Mouse (Mus musculus) heart, embryonic 16.5 days (tissue): ENCODE results near the gene Nubpl. TPM values are rescaled to one million over a fixed set of nuclear protein-coding genes. Genes with fewer than 3 reads are reported as not detected.

Experiments
- ATAC-seq: fragments of 200-750 bp; cut with Nextera tagmentation; replicated peaks from 2 replicates; pipeline ENCODE4 v1.8.0; 2017; ENCODE audit warnings: moderate number of reproducible peaks; ENCODE audit not compliant: insufficient read depth, low FRiP score; ENCODE audit errors: extremely low read depth
- H3K27ac ChIP-seq: fragments of 300-500 bp; sonication (generic); 2 replicates; pipeline ENCODE4 v1.5.1; 2014; ENCODE audit warnings: mild to moderate bottlenecking, low read length, control low read depth, moderate library complexity
- H3K27me3 ChIP-seq: fragments of 300-500 bp; sonication (generic); 2 replicates; pipeline ENCODE4 v1.6.1; 2014; ENCODE audit warnings: low read length, mixed read lengths; ENCODE audit not compliant: control insufficient read depth, insufficient read depth
- H3K36me3 ChIP-seq: fragments of 300-500 bp; sonication (generic); 2 replicates; pipeline ENCODE4 v1.6.1; 2014; ENCODE audit not compliant: control insufficient read depth, insufficient read depth
- H3K4me1 ChIP-seq: fragments of 300-500 bp; sonication (generic); 2 replicates; pipeline ENCODE4 v1.6.1; 2014; ENCODE audit warnings: low read length, mixed read lengths; ENCODE audit not compliant: control insufficient read depth, insufficient read depth
- H3K4me2 ChIP-seq: fragments of 300-500 bp; sonication (generic); 2 replicates; pipeline ENCODE4 v1.6.1; 2014; ENCODE audit warnings: low read depth, mild to moderate bottlenecking, control low read depth, low read length
- H3K4me3 ChIP-seq: fragments of 300-500 bp; sonication (generic); 2 replicates; pipeline ENCODE4 v1.5.1; 2014; ENCODE audit warnings: mild to moderate bottlenecking, control low read depth, low read length
- H3K9ac ChIP-seq: fragments of 300-500 bp; sonication (generic); 2 replicates; pipeline ENCODE4 v1.6.1; 2014; ENCODE audit warnings: low read length, control low read depth
- H3K9me3 ChIP-seq: fragments of 300-500 bp; sonication (generic); replicated peaks from 2 replicates; pipeline ENCODE4 v1.6.1; 2016; ENCODE audit warnings: low read length; ENCODE audit not compliant: control insufficient read depth
- WGBS: fragments of 180-500 bp; shearing (Covaris S2); extraction: QIAGEN DNeasy Blood & Tissue Kit; methylation state at CpG from one replicate; pipeline ENCODE4 v1.1.7; 2014; 5-methylcytosine and 5-hydroxymethylcytosine counted together
- polyA plus RNA-seq: library from polyadenylated mRNA; unstranded; fragments of >200 nt; fragmentation: Nextera tagmentation; extraction: Ambion mirVana; gene quantifications from 2 replicates; pipeline ENCODE4 v1.2.1, GENCODE M21; 2015

The Nubpl gene
- polyA plus RNA-seq, 1 experiment from 2014 or later = 10.6 TPM

DNA sequence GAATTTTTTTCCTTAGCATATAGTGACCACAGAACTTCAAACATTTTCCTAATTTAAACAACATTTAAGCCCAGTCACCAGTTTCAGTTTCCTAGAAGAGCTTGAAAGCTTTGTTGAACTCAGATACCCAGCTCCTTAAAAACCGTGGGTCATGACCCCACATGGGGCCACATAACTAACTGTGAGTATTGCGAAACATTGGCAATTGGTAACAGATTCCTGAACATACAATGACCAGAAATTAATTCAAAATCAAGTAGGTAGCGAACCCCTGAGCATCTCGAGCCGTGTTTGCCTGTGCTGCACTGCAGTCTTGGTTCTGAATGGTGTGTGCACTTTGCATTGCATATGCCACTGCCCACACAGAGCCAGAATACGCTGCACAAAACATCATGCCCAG, 221.6 kb downstream of the Nubpl start:
- 89% methylated on average over 6 of the region's 6 CpGs for WGBS
- H3K27ac ChIP-seq = no peak overlapping the region
- H3K4me3 ChIP-seq = no peak overlapping the region
- no peaks in the 10 kb centered on the region for H3K36me3 ChIP-seq
- no peaks in the 10 kb centered on the region for H3K4me1 ChIP-seq
- no peak overlapping the region for H3K9ac ChIP-seq
- no peaks in the 10 kb centered on the region for H3K27me3 ChIP-seq
- no peak for ATAC-seq
- no peak overlapping the region for H3K4me2 ChIP-seq
- no peaks in the 10 kb centered on the region for H3K9me3 ChIP-seq

DNA sequence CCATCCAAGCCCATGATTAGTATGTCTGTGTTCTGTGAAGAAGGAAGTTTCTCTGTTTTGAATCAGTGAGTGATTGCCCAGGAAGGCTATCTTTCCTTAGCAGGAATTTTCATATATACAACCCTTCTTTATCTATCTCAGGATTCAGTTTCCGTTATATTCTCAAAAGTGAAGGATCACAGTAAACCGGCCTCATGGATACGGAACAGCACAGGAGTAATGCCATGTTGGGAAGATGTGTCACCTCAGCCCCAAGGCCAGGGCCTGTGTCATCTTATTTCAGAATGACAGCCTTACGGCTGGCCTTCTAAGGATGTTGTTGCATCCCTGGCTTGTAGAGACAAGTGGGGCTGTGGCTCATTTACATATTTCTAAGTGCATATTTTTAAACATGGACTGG, 231.0 kb downstream of the Nubpl start:
- Histone ChIP-seq H3K27me3 (no peaks in the 10 kb centered on the region), H3K4me3 (no peak overlapping the region), H3K9me3 (no peaks in the 10 kb centered on the region), H3K36me3 (no peaks in the 10 kb centered on the region), H3K4me2 (no peak overlapping the region), H3K4me1 (no peaks in the 10 kb centered on the region), H3K27ac (no peak overlapping the region), H3K9ac (no peak overlapping the region)
- no peak for ATAC-seq
- 80% methylated on average over 4 of the region's 4 CpGs for WGBS

DNA sequence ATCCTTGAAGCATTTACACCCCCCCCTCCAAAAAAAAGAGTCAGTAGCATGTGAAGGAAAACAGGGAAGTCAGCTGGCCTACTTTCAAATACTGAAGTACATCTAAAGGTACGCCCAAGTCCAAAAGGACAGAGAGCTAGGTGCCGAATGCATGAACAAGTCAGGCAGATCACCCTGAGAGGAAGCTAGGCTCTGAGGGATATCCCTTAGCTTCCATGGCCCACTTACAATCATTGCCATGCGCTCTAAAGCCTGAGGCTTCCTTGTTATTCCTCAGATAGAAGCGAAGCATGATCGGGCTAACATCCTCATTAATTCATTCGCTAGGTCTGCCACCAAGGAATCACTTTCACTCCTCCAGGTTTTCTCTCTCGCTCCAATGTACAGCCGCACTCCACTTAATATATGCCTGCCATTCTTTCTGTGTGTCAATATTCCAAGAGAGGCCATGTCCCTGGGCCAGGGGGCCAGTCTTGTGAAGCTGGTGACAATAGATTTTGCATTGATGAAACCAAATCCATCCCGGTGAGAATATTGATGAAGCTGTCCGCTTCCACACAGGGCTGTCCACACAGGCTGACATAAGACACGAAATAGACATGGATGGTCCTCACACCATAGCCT, 237.7 kb downstream of the Nubpl start:
- Histone ChIP-seq H3K27ac (no peak overlapping the region), H3K4me2 (no peak overlapping the region), H3K9ac (no peak overlapping the region), H3K36me3 (no peaks in the 10 kb centered on the region), H3K27me3 (no peaks in the 10 kb centered on the region), H3K4me1 (peaks cover 8% of the 10 kb centered on the region; the same call in 1 of the 2 replicates), H3K4me3 (no peak overlapping the region), H3K9me3 (no peaks in the 10 kb centered on the region)
- 90% methylated on average over 11 of the region's 11 CpGs for WGBS
- no peak for ATAC-seq

DNA sequence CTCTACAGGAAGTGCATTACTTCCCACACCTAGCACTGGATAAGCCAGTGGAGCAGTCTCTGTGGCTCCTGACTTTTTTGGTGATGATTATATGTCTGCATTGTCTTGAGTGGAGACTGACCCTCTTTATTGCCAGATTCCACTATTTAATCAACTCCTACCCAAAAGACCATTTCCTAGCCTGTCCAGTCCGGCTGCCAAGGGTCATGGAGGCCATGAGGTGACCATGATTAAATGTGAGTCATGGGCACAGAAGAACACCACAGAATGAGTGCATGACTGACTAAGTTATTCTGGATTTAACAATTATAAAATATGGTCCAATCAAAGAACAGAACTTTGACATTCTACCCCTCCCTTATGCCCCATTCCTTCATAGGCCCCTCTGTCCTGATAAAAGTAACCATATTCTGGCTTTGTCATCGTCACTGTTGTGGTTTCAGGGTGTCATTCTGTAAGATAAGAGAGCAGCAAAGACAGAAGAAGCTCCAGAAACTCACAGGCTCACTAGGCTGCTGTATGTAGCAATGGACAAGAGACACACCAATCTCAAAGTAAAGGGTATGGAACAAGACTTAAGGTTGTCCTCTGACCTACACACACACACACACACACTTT, 240.7 kb downstream of the Nubpl start:
- no peak for ATAC-seq

DNA sequence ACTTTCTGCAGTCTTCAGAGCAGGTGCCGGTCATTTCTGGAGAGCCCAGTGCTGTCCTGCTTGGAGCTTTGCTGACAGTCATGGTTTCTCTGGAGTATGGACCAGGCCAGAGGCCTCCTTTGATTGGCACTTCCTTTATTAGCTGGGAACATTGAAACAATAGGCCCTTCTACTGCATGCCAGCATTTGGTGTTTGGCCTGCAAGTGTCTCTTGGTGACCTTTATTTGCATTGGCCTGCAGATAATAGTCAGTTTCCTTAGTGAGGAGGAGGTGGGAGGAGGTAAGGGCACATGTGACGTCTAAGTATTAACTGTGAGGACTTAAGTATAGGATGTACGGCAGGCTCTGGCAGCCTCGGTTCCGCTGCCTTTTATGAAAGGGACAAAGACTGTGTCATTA, 249.1 kb downstream of the Nubpl start:
- 59% methylated on average over 5 of the region's 5 CpGs for WGBS
- no peaks in the 10 kb centered on the region for H3K27me3 ChIP-seq
- H3K4me1 ChIP-seq = peaks cover 4% of the 10 kb centered on the region; the same call in 1 of the 2 replicates
- H3K4me2 ChIP-seq = no peak overlapping the region
- H3K27ac ChIP-seq = no peak overlapping the region
- no peak overlapping the region for H3K4me3 ChIP-seq
- H3K9ac ChIP-seq = no peak overlapping the region
- ATAC-seq = no peak
- no peaks in the 10 kb centered on the region for H3K9me3 ChIP-seq
- no peaks in the 10 kb centered on the region for H3K36me3 ChIP-seq

More for the DNA sequence above, 240.7 kb downstream of the Nubpl start:
- Histone ChIP-seq H3K36me3 (no peaks in the 10 kb centered on the region), H3K9me3 (no peaks in the 10 kb centered on the region), H3K4me1 (peaks cover 8% of the 10 kb centered on the region; the same call in 1 of the 2 replicates), H3K4me2 (no peak overlapping the region), H3K4me3 (no peak overlapping the region), H3K27me3 (no peaks in the 10 kb centered on the region), H3K27ac (no peak overlapping the region), H3K9ac (no peak overlapping the region)
- WGBS = 69% methylated on average over 2 of the region's 2 CpGs

DNA sequence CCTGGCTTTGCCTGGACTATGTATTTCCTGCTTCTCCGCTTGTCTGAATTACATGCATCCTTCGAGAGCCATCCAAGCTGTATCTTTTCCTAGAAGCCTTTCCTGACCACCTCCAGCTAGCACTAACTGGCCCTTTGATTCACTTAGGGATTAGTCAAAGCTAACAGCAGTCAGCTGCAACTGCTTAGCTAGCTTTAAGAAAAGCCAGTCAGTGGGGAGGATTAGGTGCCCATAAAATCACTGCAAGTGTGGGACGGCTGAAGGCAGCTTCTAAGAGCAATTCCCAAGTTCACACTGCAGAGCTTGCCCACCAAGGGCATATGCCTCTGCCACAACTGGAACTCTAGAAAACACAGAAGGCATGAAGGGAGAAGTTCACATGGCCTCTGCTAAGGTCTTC, 252.7 kb downstream of the Nubpl start:
- peaks cover 4% of the 10 kb centered on the region; the same call in 1 of the 2 replicates for H3K4me1 ChIP-seq
- 82% methylated on average over 3 of the region's 3 CpGs for WGBS
- no peak for ATAC-seq
- H3K9ac ChIP-seq = no peak overlapping the region
- H3K36me3 ChIP-seq = no peaks in the 10 kb centered on the region
- no peak overlapping the region for H3K4me3 ChIP-seq
- no peaks in the 10 kb centered on the region for H3K9me3 ChIP-seq
- no peak overlapping the region for H3K27ac ChIP-seq
- H3K4me2 ChIP-seq = no peak overlapping the region
- H3K27me3 ChIP-seq = no peaks in the 10 kb centered on the region

DNA sequence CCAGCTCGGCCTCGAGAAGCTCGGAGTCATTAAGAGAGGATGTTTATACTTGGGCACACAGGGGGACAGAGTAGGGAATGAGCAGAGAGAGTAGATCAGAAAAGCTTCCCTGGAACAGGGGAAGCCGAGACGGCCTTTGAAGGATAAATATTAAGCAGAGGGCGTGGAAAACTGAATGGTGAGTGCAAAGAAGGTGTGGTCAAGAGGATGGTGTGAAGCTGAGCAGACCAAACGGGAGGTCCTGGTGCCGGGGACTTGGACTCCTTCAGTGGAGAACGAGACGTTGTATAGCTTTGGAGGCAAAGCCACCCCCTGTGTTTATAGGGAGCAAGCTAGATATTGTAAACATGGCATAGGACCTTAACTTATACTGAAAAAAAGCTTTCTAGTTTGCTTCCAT, 261.9 kb downstream of the Nubpl start:
- H3K27me3 ChIP-seq = no peaks in the 10 kb centered on the region
- H3K9me3 ChIP-seq = no peaks in the 10 kb centered on the region
- H3K4me3 ChIP-seq = no peak overlapping the region
- H3K4me1 ChIP-seq = no peaks in the 10 kb centered on the region
- H3K9ac ChIP-seq = no peak overlapping the region
- no peak for ATAC-seq
- WGBS = 77% methylated on average over 10 of the region's 10 CpGs
- no peaks in the 10 kb centered on the region for H3K36me3 ChIP-seq
- no peak overlapping the region for H3K4me2 ChIP-seq
- H3K27ac ChIP-seq = no peak overlapping the region

DNA sequence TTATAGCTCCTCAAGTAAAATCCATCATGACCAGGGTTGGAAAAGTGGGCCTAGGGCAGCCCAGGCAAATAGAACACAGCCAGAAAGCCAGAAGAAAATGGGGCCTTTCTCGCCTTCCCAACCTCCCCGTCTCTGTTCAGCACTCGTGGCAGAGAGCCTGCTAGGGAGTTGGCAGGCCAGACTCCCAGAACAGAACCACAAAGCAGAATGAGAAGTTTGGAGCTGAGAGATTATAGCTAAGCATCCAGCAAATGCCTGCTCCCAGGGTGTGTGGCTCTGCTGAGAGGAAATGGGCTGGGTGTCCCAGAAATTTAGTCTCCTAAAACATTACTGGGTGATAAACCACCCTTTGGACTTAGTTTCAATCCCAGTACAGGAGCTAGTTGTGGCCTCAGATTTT, 262.6 kb downstream of the Nubpl start:
- Histone ChIP-seq H3K9ac (no peak overlapping the region), H3K9me3 (no peaks in the 10 kb centered on the region), H3K36me3 (no peaks in the 10 kb centered on the region), H3K4me3 (no peak overlapping the region), H3K27ac (no peak overlapping the region), H3K27me3 (no peaks in the 10 kb centered on the region), H3K4me1 (no peaks in the 10 kb centered on the region), H3K4me2 (no peak overlapping the region)
- 59% methylated on average over 3 of the region's 3 CpGs for WGBS
- no peak for ATAC-seq

DNA sequence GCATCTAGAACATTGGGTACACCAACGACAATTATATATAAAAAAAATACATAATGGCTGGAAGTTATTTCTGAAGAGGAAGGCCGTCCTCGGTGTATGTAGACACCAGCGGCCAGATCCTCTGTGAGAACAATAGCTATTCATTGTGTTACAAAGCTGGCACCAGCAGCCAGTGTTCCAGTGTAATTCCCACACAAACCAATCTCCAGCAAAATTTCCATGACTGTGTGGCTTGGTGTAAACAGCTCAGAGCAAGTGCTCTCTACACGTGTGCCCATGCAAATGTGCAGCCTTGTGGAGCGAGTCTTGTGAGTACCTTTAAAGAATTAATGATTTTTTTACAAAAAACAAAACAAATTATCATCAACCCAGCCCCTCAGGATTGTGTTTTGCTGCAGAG, 263.7 kb downstream of the Nubpl start:
- Histone ChIP-seq H3K9ac (no peak overlapping the region), H3K4me2 (no peak overlapping the region), H3K9me3 (no peaks in the 10 kb centered on the region), H3K27me3 (no peaks in the 10 kb centered on the region), H3K4me3 (no peak overlapping the region), H3K4me1 (no peaks in the 10 kb centered on the region), H3K36me3 (no peaks in the 10 kb centered on the region), H3K27ac (no peak overlapping the region)
- WGBS = 66% methylated on average over 6 of the region's 6 CpGs
- no peak for ATAC-seq
